In genomic region chr14:102171775-102172174, GRCm38 (mm10) we compare ENCODE assay signal across 27 mouse cellular contexts.
"Had no signal": no experiment of that assay in that cellular context is flagged by ENCODE, and none has a peak within 500 bp of the region (broad histone marks: within the 10 kb centered on the region; RNA-seq: fewer than 3 reads in every experiment).

No protein-coding gene starts in this region.

- H3K4me1 ChIP-seq: heart, embryonic 10.5 days; heart, embryonic 12.5 days; hindbrain, embryonic 12.5 days; intestine, embryonic 15.5 days; limb, embryonic 13.5 days; limb, embryonic 15.5 days; liver, embryonic 12.5 days had no signal

- H3K27me3 ChIP-seq: heart, embryonic 12.5 days; hindbrain, embryonic 12.5 days; intestine, embryonic 15.5 days; limb, embryonic 13.5 days; limb, embryonic 15.5 days; liver, embryonic 12.5 days had no signal

- H3K36me3 ChIP-seq: heart, embryonic 10.5 days; heart, embryonic 12.5 days; hindbrain, embryonic 10.5 days; hindbrain, embryonic 12.5 days; intestine, embryonic 15.5 days; limb, embryonic 13.5 days; limb, embryonic 15.5 days; liver, embryonic 12.5 days had no signal

- DNase-seq: gastrocnemius, adult 2 months; gastrocnemius, postnatal 10 days; gastrocnemius, postnatal 25 days; heart, adult 18-20 months; heart, postnatal 10 days; heart, postnatal 4 days; kidney, adult 18-20 months; kidney, adult 8-10 months; kidney, postnatal 10 days; kidney, postnatal 25 days; kidney, postnatal 4 days; left cerebral cortex, postnatal 4 days had no signal

- H3K4me2 ChIP-seq: heart, embryonic 12.5 days; hindbrain, embryonic 12.5 days; hindbrain, embryonic 14.5 days; intestine, embryonic 15.5 days; limb, embryonic 13.5 days; limb, embryonic 15.5 days; liver, embryonic 12.5 days had no signal

- H3K9ac ChIP-seq: heart, embryonic 12.5 days; hindbrain, embryonic 12.5 days; hindbrain, embryonic 14.5 days; intestine, embryonic 15.5 days; limb, embryonic 13.5 days; limb, embryonic 15.5 days; liver, embryonic 12.5 days; liver, embryonic 14.5 days had no signal

- H3K27ac ChIP-seq: gastrocnemius, adult 2 months; heart, embryonic 10.5 days; hindbrain, embryonic 10.5 days; hindbrain, embryonic 12.5 days; hindbrain, embryonic 14.5 days; intestine, embryonic 15.5 days; layer of hippocampus, adult 2 months; left cerebral cortex, adult 2 months; limb, embryonic 13.5 days; limb, embryonic 15.5 days; liver, embryonic 12.5 days; liver, embryonic 14.5 days had no signal

- H3K9me3 ChIP-seq: heart, embryonic 10.5 days; heart, embryonic 12.5 days; hindbrain, embryonic 10.5 days; hindbrain, embryonic 12.5 days; intestine, embryonic 15.5 days; limb, embryonic 13.5 days; limb, embryonic 15.5 days; liver, embryonic 12.5 days had no signal

- ATAC-seq: hindbrain, embryonic 16.5 days; inflammation-experienced regulatory T-cells, adult 6 months; intestine, embryonic 15.5 days; intestine, postnatal 0 days; liver, embryonic 12.5 days had no signal

- H3K4me3 ChIP-seq: gastrocnemius, adult 2 months; heart, embryonic 10.5 days; heart, embryonic 12.5 days; hindbrain, embryonic 10.5 days; hindbrain, embryonic 12.5 days; intestine, embryonic 15.5 days; layer of hippocampus, adult 2 months; left cerebral cortex, adult 2 months; limb, embryonic 13.5 days; limb, embryonic 15.5 days; liver, embryonic 12.5 days had no signal
